Mouse (Mus musculus): Measurements from ENCODE around the gene Slc39a11.

Gene Slc39a11

GRCm38 (mm10) chr11:113538406-113538917 lies 111.4 kb downstream of the Slc39a11 start:
- no peak for DNase-seq

- DNase-seq: no peak
Observed at GRCm38 (mm10) chr11:113537715-113538114, 112.2 kb downstream of the Slc39a11 start.

- DNase-seq: no peak
Observed at GRCm38 (mm10) chr11:113537199-113537586, 112.7 kb downstream of the Slc39a11 start.

- DNase-seq: no peak
Observed at GRCm38 (mm10) chr11:113536308-113537198, 113.3 kb downstream of the Slc39a11 start.

- no peak for DNase-seq
Observed at GRCm38 (mm10) chr11:113534341-113534740, 115.5 kb downstream of the Slc39a11 start.

GRCm38 (mm10) chr11:113533931-113534330 lies 115.9 kb downstream of the Slc39a11 start:
- no peak for DNase-seq

- peak; percentile 32 to 42 for DNase-seq
Observed at GRCm38 (mm10) chr11:113528391-113528790, 121.5 kb downstream of the Slc39a11 start.

- DNase-seq: peak; percentile 21 to 40
Observed at GRCm38 (mm10) chr11:113525731-113526130, 124.1 kb downstream of the Slc39a11 start.

- no peak for DNase-seq
Observed at GRCm38 (mm10) chr11:113522726-113523125, 127.2 kb downstream of the Slc39a11 start.

GRCm38 (mm10) chr11:113521469-113522190 lies 128.2 kb downstream of the Slc39a11 start:
- no peak for DNase-seq

- no peak for DNase-seq
Observed at GRCm38 (mm10) chr11:113520851-113521461, 128.9 kb downstream of the Slc39a11 start.

- DNase-seq: no peak
Observed at GRCm38 (mm10) chr11:113520373-113520772, 129.5 kb downstream of the Slc39a11 start.

- DNase-seq: no peak
Observed at GRCm38 (mm10) chr11:113519973-113520372, 129.9 kb downstream of the Slc39a11 start.

- peak; percentile 38 to 39 for DNase-seq
Observed at GRCm38 (mm10) chr11:113518176-113518575, 131.7 kb downstream of the Slc39a11 start.

GRCm38 (mm10) chr11:113516156-113516555 lies 133.7 kb downstream of the Slc39a11 start:
- DNase-seq: no peak

GRCm38 (mm10) chr11:113512976-113513375 lies 136.9 kb downstream of the Slc39a11 start:
- DNase-seq: no peak

- no peak for DNase-seq
Observed at GRCm38 (mm10) chr11:113512150-113512549, 137.7 kb downstream of the Slc39a11 start.

- no peak for DNase-seq
Observed at GRCm38 (mm10) chr11:113510969-113511625, 138.8 kb downstream of the Slc39a11 start.

- DNase-seq: no peak
Observed at GRCm38 (mm10) chr11:113510249-113510648, 139.6 kb downstream of the Slc39a11 start.

GRCm38 (mm10) chr11:113507716-113508480 lies 142.0 kb downstream of the Slc39a11 start:
- no peak for DNase-seq

- DNase-seq: no peak
Observed at GRCm38 (mm10) chr11:113505551-113506160, 144.2 kb downstream of the Slc39a11 start.
